ENCODE assay signal across 23 mouse cellular contexts in genomic region chr8:11518056-11518396, GRCm38 (mm10).
"Had no signal": no experiment of that assay in that cellular context is flagged by ENCODE, and none has a peak within 500 bp of the region (broad histone marks: within the 10 kb centered on the region; RNA-seq: fewer than 3 reads in every experiment).

No protein-coding gene starts in this region.

- H3K4me1 ChIP-seq: intestine, embryonic 15.5 days; kidney, embryonic 15.5 days; limb, embryonic 12.5 days; limb, embryonic 15.5 days; midbrain, embryonic 13.5 days; neural tube, embryonic 13.5 days had no signal

- H3K9ac ChIP-seq: intestine, embryonic 15.5 days; kidney, embryonic 15.5 days; limb, embryonic 12.5 days; limb, embryonic 15.5 days; liver, embryonic 14.5 days; liver, postnatal 0 days; midbrain, embryonic 13.5 days; neural tube, embryonic 13.5 days had no signal

- H3K27me3 ChIP-seq: intestine, embryonic 15.5 days; kidney, embryonic 15.5 days; limb, embryonic 12.5 days; limb, embryonic 15.5 days; megakaryocyte, embryonic 14.5 days; midbrain, embryonic 13.5 days; neural tube, embryonic 13.5 days had no signal

- H3K4me3 ChIP-seq: intestine, embryonic 15.5 days; kidney, embryonic 15.5 days; limb, embryonic 12.5 days; limb, embryonic 15.5 days; megakaryocyte, embryonic 14.5 days; midbrain, embryonic 10.5 days; midbrain, embryonic 13.5 days; myocyte; neural tube, embryonic 13.5 days had no signal

- H3K27ac ChIP-seq: intestine, embryonic 15.5 days; kidney, embryonic 15.5 days; limb, embryonic 12.5 days; limb, embryonic 15.5 days; liver, embryonic 14.5 days; macrophage; midbrain, embryonic 10.5 days; midbrain, embryonic 13.5 days; neural tube, embryonic 13.5 days; stomach, postnatal 0 days had no signal

- H3K4me2 ChIP-seq: intestine, embryonic 15.5 days; kidney, embryonic 15.5 days; limb, embryonic 12.5 days; limb, embryonic 15.5 days; liver, embryonic 11.5 days; midbrain, embryonic 13.5 days; neural tube, embryonic 13.5 days had no signal

- ATAC-seq: intestine, embryonic 15.5 days; liver, postnatal 0 days; midbrain, embryonic 13.5 days; midbrain, embryonic 16.5 days had no signal

- DNase-seq: kidney, adult 11 months; kidney, adult 8-10 months; kidney, postnatal 14 days; kidney, postnatal 4 days; left cerebral cortex, postnatal 4 days; liver, postnatal 0 days; retina, postnatal 1 day; right cerebral cortex, postnatal 25 days; thymus, postnatal 25 days had no signal

- H3K9me3 ChIP-seq: intestine, embryonic 15.5 days; kidney, embryonic 15.5 days; limb, embryonic 12.5 days; limb, embryonic 15.5 days; megakaryocyte, embryonic 14.5 days; midbrain, embryonic 10.5 days; midbrain, embryonic 13.5 days; neural tube, embryonic 13.5 days had no signal
